Mouse (Mus musculus): ENCODE measurements at regions not wholly inside any gene's neighbourhood (a gene's known extent, or its start where the extent isn't known, plus 50 kb on each side); places are given as distances from the start of the nearest gene placed in this dataset.

DNA sequence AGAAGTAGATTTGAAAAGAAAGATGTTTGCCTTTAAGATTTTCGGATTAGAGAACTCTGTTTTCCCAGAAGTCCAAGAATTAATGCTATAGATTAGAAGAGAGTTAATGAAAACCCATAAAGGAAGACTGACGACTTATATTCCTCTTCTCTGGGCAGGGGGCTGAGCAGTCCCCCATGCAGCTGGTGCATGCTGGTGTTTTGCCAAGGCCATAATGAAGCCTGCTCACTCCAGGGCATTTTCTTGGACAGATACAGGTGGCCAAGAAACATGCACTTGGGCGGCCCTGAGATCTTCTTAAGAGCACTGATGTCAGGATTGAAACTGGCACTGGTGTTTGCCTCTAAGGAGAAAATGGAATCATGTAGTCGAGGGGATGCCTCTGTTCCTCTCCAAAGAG, 233.6 kb upstream of the Tmem161b start:
- TF ChIP-seq EP300 (IDR thresholded peaks at IDR 0.05; ENCODE audit: low read depth) (no peak), CTCF (IDR thresholded peaks at IDR 0.05; ENCODE audit: low read depth) (no peak)

Data from heart, postnatal 0 days (tissue).